Mouse (Mus musculus) limb, embryonic 14.5 days (tissue): Measurements from ENCODE around the gene Gpr108. TPM values are rescaled to one million over a fixed set of nuclear protein-coding genes. Genes with fewer than 3 reads are reported as not detected.
A peak's percentile ranks its signal among the peaks of the same experiment; 100 is the strongest.

Experiments
- ATAC-seq: fragments of 200-750 bp; cut with Nextera tagmentation; 2 replicates; pipeline ENCODE4 v1.8.0; 2017; ENCODE audit warnings: low read depth, moderate number of reproducible peaks, moderate TSS enrichment; ENCODE audit not compliant: low FRiP score
- DNase-seq: peaks from one replicate; pipeline ENCODE4 v3.0.0-alpha.2; 2015; ENCODE audit warnings: low spot score
- H3K27ac ChIP-seq: fragments of 300-500 bp; sonication (generic); replicated peaks from 2 replicates; pipeline ENCODE4 v1.5.1; 2014; ENCODE audit warnings: low read depth, mild to moderate bottlenecking, low read length, moderate library complexity, mixed read lengths
- H3K27me3 ChIP-seq: fragments of 300-500 bp; sonication (generic); 2 replicates; pipeline ENCODE4 v1.6.1; 2014; ENCODE audit warnings: low read length, mixed read lengths; ENCODE audit not compliant: control insufficient read depth, insufficient read depth
- H3K36me3 ChIP-seq: fragments of 300-500 bp; sonication (generic); 2 replicates; pipeline ENCODE4 v1.6.1; 2014; ENCODE audit warnings: mild to moderate bottlenecking, low read length, moderate library complexity, mixed read lengths; ENCODE audit not compliant: control insufficient read depth, insufficient read depth
- H3K4me1 ChIP-seq: fragments of 300-500 bp; sonication (generic); 2 replicates; pipeline ENCODE4 v1.6.1; 2014; ENCODE audit warnings: antibody characterized with exemption, low read length, mixed read lengths; ENCODE audit not compliant: control insufficient read depth, insufficient read depth
- H3K4me2 ChIP-seq: fragments of 300-500 bp; sonication (generic); replicated peaks from 2 replicates; pipeline ENCODE4 v1.6.1; 2014; ENCODE audit warnings: low read depth, mild to moderate bottlenecking, low read length, moderate library complexity; ENCODE audit not compliant: severe bottlenecking
- H3K4me3 ChIP-seq: fragments of 300-500 bp; sonication (generic); replicated peaks from 2 replicates; pipeline ENCODE4 v1.5.1; 2014; ENCODE audit warnings: low read length
- H3K9ac ChIP-seq: fragments of 300-500 bp; sonication (generic); 2 replicates; pipeline ENCODE4 v1.6.1; 2014; ENCODE audit warnings: mild to moderate bottlenecking, low read depth, low read length, moderate library complexity; ENCODE audit not compliant: severe bottlenecking
- H3K9me3 ChIP-seq: fragments of 300-500 bp; sonication (generic); 2 replicates; pipeline ENCODE4 v1.6.1; 2016; ENCODE audit warnings: low read length; ENCODE audit not compliant: control insufficient read depth
- POLR2A ChIP-seq: fragments of 200-500 bp; IDR thresholded peaks from 2 replicates; pipeline ENCODE4 v1.8.0; 2012; ENCODE audit warnings: inconsistent platforms, mild to moderate bottlenecking, moderate library complexity, borderline replicate concordance; ENCODE audit not compliant: insufficient read depth, insufficient read length; ENCODE audit errors: extremely low read depth
- WGBS: fragments of 180-500 bp; shearing (Covaris S2); extraction: QIAGEN DNeasy Blood & Tissue Kit; methylation state at CpG from one replicate; pipeline ENCODE4 v1.1.7; 2014; 5-methylcytosine and 5-hydroxymethylcytosine counted together
- polyA plus RNA-seq, 2 experiments: library from polyadenylated mRNA; depleted of rRNA in 1 of 2; stranded (reverse) in 1 of 2; unstranded in 1 of 2; fragments of >200 nt; fragmentation: Nextera tagmentation in 1 of 2; extraction: Ambion mirVana in 1 of 2; gene quantifications; 2 replicates each; pipeline versions ENCODE4 v1.2.1 to v1.2.3; 2012 to 2014

Gene Gpr108
- polyA plus RNA-seq, 2 experiments, result 36.4 to 39.6 TPM

DNA sequence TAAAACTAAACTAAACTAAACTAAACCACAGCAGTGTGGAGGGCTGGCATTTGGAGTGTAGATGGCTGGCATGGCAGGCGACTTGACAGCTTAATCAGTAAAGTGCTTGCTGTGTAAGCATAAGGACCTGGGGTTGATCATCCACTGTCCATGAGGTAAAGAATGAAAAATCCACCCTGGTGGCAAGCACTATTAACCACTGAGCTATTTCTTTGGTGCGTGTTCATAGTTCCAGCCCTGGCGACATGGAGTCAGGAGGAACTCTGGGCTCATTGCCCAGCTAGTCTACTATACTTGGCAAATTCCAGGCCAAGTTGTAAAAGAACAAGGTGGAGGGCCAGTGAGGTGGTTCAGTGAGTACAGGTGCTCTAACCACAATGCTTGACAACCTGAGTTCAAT is 40.3 kb downstream of the Gpr108 start:
- H3K27ac ChIP-seq, result no peak overlapping the region
- no peak overlapping the region for H3K9ac ChIP-seq
- no peaks in the 10 kb centered on the region for H3K27me3 ChIP-seq
- H3K4me2 ChIP-seq, result no peak overlapping the region
- H3K4me1 ChIP-seq, result no peaks in the 10 kb centered on the region
- DNase-seq, result no peak
- no peaks in the 10 kb centered on the region for H3K9me3 ChIP-seq
- H3K4me3 ChIP-seq, result no peak overlapping the region
- 74% methylated on average over 3 of the region's 3 CpGs for WGBS
- H3K36me3 ChIP-seq, result no peaks in the 10 kb centered on the region
- TF ChIP-seq POLR2A, result no peak
- ATAC-seq, result no peak

DNA sequence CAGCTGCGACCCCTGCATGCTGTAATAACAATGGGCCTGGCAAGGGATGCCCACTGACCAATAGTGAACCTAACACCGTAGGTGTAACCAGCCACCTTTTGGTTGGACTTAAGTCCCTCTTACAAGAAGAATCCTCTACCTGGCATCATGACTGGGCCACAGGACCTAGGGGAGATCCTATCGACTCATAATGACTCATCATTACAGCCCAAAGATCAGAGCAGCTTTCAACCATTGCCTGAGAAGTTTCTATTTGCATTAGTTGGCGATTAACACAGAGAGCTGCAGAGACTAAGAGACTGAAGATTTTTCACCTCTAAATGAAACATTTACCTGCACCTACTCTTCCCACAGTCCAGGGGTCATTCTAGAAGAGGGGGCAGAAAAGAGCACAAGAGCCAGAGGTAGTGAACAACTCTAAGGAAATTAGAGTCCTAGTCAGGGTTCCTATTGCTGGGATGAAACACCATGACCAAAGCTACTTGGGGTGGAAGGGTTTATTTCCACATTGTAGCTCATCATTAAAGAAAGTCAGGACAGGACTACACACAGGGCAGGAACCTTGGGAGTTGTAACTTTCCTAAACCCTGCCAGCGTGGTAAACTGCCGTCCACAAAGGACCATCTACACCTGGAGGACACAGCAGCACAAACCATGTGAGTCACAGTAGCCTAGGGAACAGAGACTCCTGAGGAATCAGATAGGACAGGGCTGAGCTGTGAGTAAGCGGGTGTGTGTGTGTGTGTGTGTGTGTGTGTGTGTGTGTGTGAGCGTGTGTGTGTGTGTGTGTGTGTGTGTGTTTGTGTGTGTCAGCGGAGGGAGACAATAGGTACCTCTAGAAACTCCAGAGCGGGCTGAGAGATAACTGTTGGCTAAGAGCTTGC is 46.2 kb downstream of the Gpr108 start:
- H3K9ac ChIP-seq, result no peak overlapping the region
- WGBS, result 83% methylated on average over 10 of the region's 10 CpGs
- no peaks in the 10 kb centered on the region for H3K9me3 ChIP-seq
- H3K4me1 ChIP-seq, result no peaks in the 10 kb centered on the region
- no peaks in the 10 kb centered on the region for H3K27me3 ChIP-seq
- H3K4me2 ChIP-seq, result no peak overlapping the region
- H3K36me3 ChIP-seq, result no peaks in the 10 kb centered on the region
- no peak for ATAC-seq
- TF ChIP-seq POLR2A, result no peak
- no peak for DNase-seq
- no peak overlapping the region for H3K27ac ChIP-seq
- H3K4me3 ChIP-seq, result no peak overlapping the region

DNA sequence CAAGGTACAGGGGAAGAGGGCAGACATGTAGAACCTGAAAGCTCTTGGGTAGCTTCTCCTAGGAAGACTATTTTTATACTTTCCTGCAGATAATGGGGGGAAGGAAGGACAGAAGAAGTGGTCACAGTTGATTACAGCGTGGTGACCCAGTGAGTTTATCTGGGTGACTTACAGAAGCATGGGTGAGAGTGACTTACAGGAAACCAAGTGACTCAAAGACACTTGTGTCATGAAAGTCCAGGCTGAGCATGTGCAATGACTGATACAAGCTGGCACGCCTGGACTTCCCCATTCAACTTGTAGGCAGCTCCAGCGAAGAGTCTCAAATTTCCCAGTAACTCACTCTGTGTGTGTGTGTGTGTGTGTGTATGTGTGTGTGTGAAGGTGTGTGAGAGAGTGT is 50.0 kb downstream of the Gpr108 start:
- whole genome bisulfite sequencing, result 81% methylated on average over 3 of the region's 3 CpGs
- no peaks in the 10 kb centered on the region for H3K36me3 ChIP-seq

DNA sequence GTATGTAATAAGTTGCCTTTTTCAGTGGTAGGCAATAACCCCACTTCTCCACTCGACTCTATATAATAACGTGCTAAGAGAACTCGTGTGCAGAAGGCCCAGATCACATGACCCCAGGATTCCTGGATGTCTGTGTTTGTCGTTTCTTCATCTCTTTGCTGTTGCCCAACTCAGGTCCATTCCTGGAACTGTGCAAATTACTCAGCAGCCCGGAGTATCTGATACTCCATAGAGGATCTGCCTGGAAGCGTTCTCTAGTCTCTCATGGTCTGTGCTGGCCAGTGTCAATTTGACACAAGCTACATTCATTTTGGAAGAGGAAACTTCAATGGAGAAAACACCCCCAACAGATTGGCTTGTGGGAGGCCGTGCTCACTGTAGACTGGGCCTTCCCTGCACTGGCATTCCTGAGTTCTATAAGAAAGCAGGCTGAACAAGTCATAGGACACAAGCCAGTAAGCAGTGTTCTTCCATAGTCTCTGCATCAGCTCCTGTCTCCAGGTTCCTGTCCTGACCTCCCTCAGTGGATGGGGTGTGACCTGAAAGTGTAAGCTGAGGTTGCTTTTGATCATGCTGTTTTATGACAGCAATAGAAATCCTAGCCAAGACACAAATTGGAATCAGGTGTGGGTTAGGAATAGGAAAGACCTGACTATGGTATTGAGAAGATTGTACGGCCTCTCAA is 52.8 kb downstream of the Gpr108 start:
- H3K27me3 ChIP-seq, result no peaks in the 10 kb centered on the region
- no peak overlapping the region for H3K27ac ChIP-seq
- no peaks in the 10 kb centered on the region for H3K4me1 ChIP-seq
- ATAC-seq (no peak; the same call in 1 of the 2 replicates), DNase-seq (peak; percentile 21)
- no peak for TF ChIP-seq POLR2A
- no peak overlapping the region for H3K4me2 ChIP-seq
- H3K4me3 ChIP-seq, result no peak overlapping the region
- no peak overlapping the region for H3K9ac ChIP-seq
- no peaks in the 10 kb centered on the region for H3K9me3 ChIP-seq
- H3K36me3 ChIP-seq, result no peaks in the 10 kb centered on the region
- WGBS, result 63% methylated on average over 8 of the region's 8 CpGs

More for the DNA sequence above, 50.0 kb downstream of the Gpr108 start:
- no peak for TF ChIP-seq POLR2A
- ATAC-seq, result no peak
- Histone ChIP-seq H3K4me2 (no peak overlapping the region), H3K27me3 (no peaks in the 10 kb centered on the region), H3K9me3 (no peaks in the 10 kb centered on the region), H3K9ac (no peak overlapping the region), H3K4me3 (no peak overlapping the region), H3K4me1 (no peaks in the 10 kb centered on the region), H3K27ac (no peak overlapping the region)
- DNase-seq, result no peak

DNA sequence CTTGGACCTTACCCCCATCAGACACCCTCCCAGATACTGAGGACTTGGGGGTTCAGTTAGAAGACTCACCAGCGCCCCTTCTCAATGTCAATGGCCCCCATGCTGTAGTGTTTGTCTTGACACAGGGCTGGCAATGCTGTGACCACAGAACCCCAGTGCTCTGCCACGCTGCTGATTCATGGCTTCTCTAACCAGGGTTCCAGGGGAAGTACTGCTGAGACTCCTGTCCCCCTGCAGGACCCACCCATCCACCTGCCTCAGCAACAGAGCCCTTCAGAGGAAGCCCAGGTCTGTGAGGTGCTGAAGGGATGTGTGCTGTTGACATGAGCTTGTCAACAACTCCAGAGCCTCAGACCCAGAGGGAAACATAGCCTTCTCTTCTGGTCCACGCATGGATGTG is 53.5 kb downstream of the Gpr108 start:
- DNase-seq (no peak), ATAC-seq (no peak)
- no peaks in the 10 kb centered on the region for H3K9me3 ChIP-seq
- H3K4me1 ChIP-seq, result no peaks in the 10 kb centered on the region
- WGBS, result 73% methylated on average over 3 of the region's 3 CpGs
- H3K9ac ChIP-seq, result no peak overlapping the region
- H3K36me3 ChIP-seq, result no peaks in the 10 kb centered on the region
- no peak for TF ChIP-seq POLR2A
- no peaks in the 10 kb centered on the region for H3K27me3 ChIP-seq
- no peak overlapping the region for H3K4me3 ChIP-seq
- no peak overlapping the region for H3K4me2 ChIP-seq
- H3K27ac ChIP-seq, result no peak overlapping the region
